Mouse (Mus musculus): Measurements from ENCODE around the gene Sox30.

Sox30 gene

GRCm38 (mm10) chr11:46055896-46056769 is 76.0 kb downstream of the Sox30 start, which contains the start of gene Adam19:
Adam19 (plus strand) TSS chr11:46055992.
- peak; percentile 64 to 78 for DNase-seq (ENCODE audit: low spot score in 2 of 2)

- DNase-seq (ENCODE audit: low spot score in 2 of 2): peak in 1 of 2 experiments; percentile 36
Measured at GRCm38 (mm10) chr11:46056770-46057411, 76.8 kb downstream of the Sox30 start.

- DNase-seq (ENCODE audit: low spot score in 2 of 2): no peak
Measured at GRCm38 (mm10) chr11:46058011-46058410, 77.9 kb downstream of the Sox30 start.

GRCm38 (mm10) chr11:46058916-46059315 is 78.8 kb downstream of the Sox30 start:
- no peak for DNase-seq (ENCODE audit: low spot score in 2 of 2)

- DNase-seq (ENCODE audit: low spot score in 2 of 2): no peak
Measured at GRCm38 (mm10) chr11:46059887-46060650, 80.0 kb downstream of the Sox30 start.

- DNase-seq (ENCODE audit: low spot score in 2 of 2): no peak
Measured at GRCm38 (mm10) chr11:46060651-46061020, 80.5 kb downstream of the Sox30 start.

GRCm38 (mm10) chr11:46061776-46062445 is 81.8 kb downstream of the Sox30 start:
- no peak for DNase-seq (ENCODE audit: low spot score in 2 of 2)

GRCm38 (mm10) chr11:46062569-46062968 is 82.5 kb downstream of the Sox30 start:
- DNase-seq (ENCODE audit: low spot score in 2 of 2): no peak

GRCm38 (mm10) chr11:46062993-46063731 is 83.1 kb downstream of the Sox30 start:
- no peak for DNase-seq (ENCODE audit: low spot score in 2 of 2)

GRCm38 (mm10) chr11:46064767-46065166 is 84.7 kb downstream of the Sox30 start:
- DNase-seq (ENCODE audit: low spot score in 2 of 2): no peak

- DNase-seq (ENCODE audit: low spot score in 2 of 2): no peak
Measured at GRCm38 (mm10) chr11:46065201-46066011, 85.3 kb downstream of the Sox30 start.

Data from right cerebral cortex, adult 2 months (tissue).